Mouse (Mus musculus): ENCODE data around the gene Fcrls. TPM values are rescaled to one million over a fixed set of nuclear protein-coding genes. Genes with fewer than 3 reads are reported as not detected.

The Fcrls gene
- polyA plus RNA-seq, 2 experiments, result 0.46 to 0.63 TPM

DNA sequence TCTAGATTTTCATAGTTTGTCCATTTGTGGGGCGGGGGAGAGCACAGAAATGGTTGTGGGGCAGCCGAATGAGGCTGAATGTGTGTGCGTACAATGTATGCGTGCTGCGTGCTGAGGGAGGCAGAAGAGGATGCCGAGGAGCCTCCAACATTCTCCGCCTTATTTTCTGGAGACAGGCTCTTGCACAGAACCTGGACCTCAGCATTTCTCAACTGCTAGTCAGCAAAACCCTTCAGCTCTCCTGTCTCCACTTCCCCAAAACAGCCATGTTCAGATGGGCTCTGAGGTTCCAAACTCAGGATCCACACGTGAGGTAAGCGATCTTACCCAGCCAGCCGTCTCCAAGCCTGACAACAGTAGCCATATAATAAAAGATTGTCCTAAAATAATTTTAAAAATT is 8.3 kb downstream of the Fcrls start:
- Histone ChIP-seq H3K27ac (no peak overlapping the region), H3K4me2 (ENCODE audit: low read depth) (no peak overlapping the region), H3K9me3 (ENCODE audit: control insufficient read depth, low read length) (no peaks in the 10 kb centered on the region), H3K9ac (replicated peaks) (no peak overlapping the region), H3K27me3 (ENCODE audit: control insufficient read depth, insufficient read depth, low read length) (no peaks in the 10 kb centered on the region), H3K4me3 (ENCODE audit: insufficient read depth in 1 of 2, low read depth in 2 of 2, low read length in 2 of 2) (no peak overlapping the region), H3K36me3 (replicated peaks; ENCODE audit: control insufficient read depth, insufficient read depth, low read depth) (no peaks in the 10 kb centered on the region), H3K4me1 (replicated peaks; ENCODE audit: control insufficient read depth in 2 of 2, insufficient read depth in 2 of 2, low read length in 1 of 2) (no peaks in the 10 kb centered on the region)
- DNase-seq (ENCODE audit: low read depth in 3 of 3, low spot score in 3 of 3) (no peak), ATAC-seq (ENCODE audit: insufficient read depth) (no peak)
- no peak for TF ChIP-seq EP300 (IDR thresholded peaks at IDR 0.05; ENCODE audit: low read depth)
- TF ChIP-seq CTCF (IDR thresholded peaks at IDR 0.05; ENCODE audit: low read depth), result no peak
- WGBS (ENCODE audit: insufficient replicate concordance), result 71% methylated on average over 10 of the region's 10 CpGs

GRCm38 (mm10) chr3:87249571-87249970 is 14.0 kb downstream of the Fcrls start:
- TF ChIP-seq CTCF (IDR thresholded peaks at IDR 0.05; ENCODE audit: low read depth) (no peak), EP300 (IDR thresholded peaks at IDR 0.05; ENCODE audit: low read depth) (no peak)
- Histone ChIP-seq H3K4me2 (ENCODE audit: low read depth) (no peak overlapping the region), H3K4me3 (ENCODE audit: insufficient read depth in 1 of 2, low read depth in 2 of 2, low read length in 2 of 2) (no peak overlapping the region), H3K27me3 (ENCODE audit: control insufficient read depth, insufficient read depth, low read length) (no peaks in the 10 kb centered on the region), H3K9ac (replicated peaks) (no peak overlapping the region), H3K9me3 (ENCODE audit: control insufficient read depth, low read length) (no peaks in the 10 kb centered on the region), H3K27ac (no peak overlapping the region), H3K4me1 (replicated peaks; ENCODE audit: control insufficient read depth in 2 of 2, insufficient read depth in 2 of 2, low read length in 1 of 2) (no peaks in the 10 kb centered on the region), H3K36me3 (replicated peaks; ENCODE audit: control insufficient read depth, insufficient read depth, low read depth) (no peaks in the 10 kb centered on the region)
- ATAC-seq (ENCODE audit: insufficient read depth) (no peak), DNase-seq (ENCODE audit: low read depth in 3 of 3, low spot score in 3 of 3) (no peak)
- 61% methylated on average over 6 of the region's 6 CpGs for WGBS (ENCODE audit: insufficient replicate concordance)

GRCm38 (mm10) chr3:87247292-87247691 is 16.2 kb downstream of the Fcrls start:
- Histone ChIP-seq H3K9ac (replicated peaks) (no peak overlapping the region), H3K9me3 (ENCODE audit: control insufficient read depth, low read length) (no peaks in the 10 kb centered on the region), H3K4me1 (replicated peaks; ENCODE audit: control insufficient read depth in 2 of 2, insufficient read depth in 2 of 2, low read length in 1 of 2) (no peaks in the 10 kb centered on the region), H3K27me3 (ENCODE audit: control insufficient read depth, insufficient read depth, low read length) (no peaks in the 10 kb centered on the region), H3K36me3 (replicated peaks; ENCODE audit: control insufficient read depth, insufficient read depth, low read depth) (no peaks in the 10 kb centered on the region), H3K4me3 (ENCODE audit: insufficient read depth in 1 of 2, low read depth in 2 of 2, low read length in 2 of 2) (no peak overlapping the region), H3K27ac (no peak overlapping the region), H3K4me2 (ENCODE audit: low read depth) (no peak overlapping the region)
- WGBS (ENCODE audit: insufficient replicate concordance), result 43% methylated on average over 3 of the region's 3 CpGs
- no peak for DNase-seq (ENCODE audit: low read depth in 3 of 3, low spot score in 3 of 3)
- no peak for TF ChIP-seq EP300 (IDR thresholded peaks at IDR 0.05; ENCODE audit: low read depth)
- TF ChIP-seq CTCF (IDR thresholded peaks at IDR 0.05; ENCODE audit: low read depth), result no peak
- ATAC-seq (ENCODE audit: insufficient read depth), result no peak

DNA sequence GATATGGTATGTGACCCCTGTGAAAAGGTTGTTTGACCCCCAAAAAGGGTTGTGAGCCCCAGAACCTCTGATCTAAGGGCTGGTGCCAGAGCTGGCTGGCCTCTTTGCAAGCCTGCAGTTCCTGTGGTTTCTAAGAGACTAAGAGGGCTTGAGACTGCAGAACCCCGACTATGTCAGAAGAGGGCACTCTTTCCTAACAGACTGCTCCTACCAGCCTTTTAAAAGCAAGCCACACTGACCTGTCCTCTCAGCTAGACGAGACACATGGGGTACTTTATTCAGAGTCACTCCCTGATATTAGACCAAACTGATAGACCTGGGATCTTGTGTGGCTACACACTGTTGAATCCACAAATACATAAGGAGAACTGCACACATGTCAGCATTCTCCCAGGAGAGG is 19.9 kb downstream of the Fcrls start:
- no peak for ATAC-seq (ENCODE audit: insufficient read depth)
- TF ChIP-seq EP300 (IDR thresholded peaks at IDR 0.05; ENCODE audit: low read depth) (no peak), CTCF (IDR thresholded peaks at IDR 0.05; ENCODE audit: low read depth) (peak; percentile 60)
- 2% methylated on average over 2 of the region's 2 CpGs for WGBS (ENCODE audit: insufficient replicate concordance)
- H3K27me3 ChIP-seq (ENCODE audit: control insufficient read depth, insufficient read depth, low read length), result no peaks in the 10 kb centered on the region
- H3K27ac ChIP-seq, result no peak overlapping the region
- H3K4me1 ChIP-seq (replicated peaks; ENCODE audit: control insufficient read depth in 2 of 2, insufficient read depth in 2 of 2, low read length in 1 of 2), result no peaks in the 10 kb centered on the region
- H3K4me3 ChIP-seq (ENCODE audit: insufficient read depth in 1 of 2, low read depth in 2 of 2, low read length in 2 of 2), result no peak overlapping the region
- H3K9ac ChIP-seq (replicated peaks), result no peak overlapping the region
- H3K36me3 ChIP-seq (replicated peaks; ENCODE audit: control insufficient read depth, insufficient read depth, low read depth), result no peaks in the 10 kb centered on the region
- DNase-seq (ENCODE audit: low read depth in 3 of 3, low spot score in 3 of 3), result peak in 1 of 3 experiments; percentile 5
- H3K9me3 ChIP-seq (ENCODE audit: control insufficient read depth, low read length), result no peaks in the 10 kb centered on the region
- no peak overlapping the region for H3K4me2 ChIP-seq (ENCODE audit: low read depth)

GRCm38 (mm10) chr3:87240909-87241308 is 22.6 kb downstream of the Fcrls start:
- DNase-seq (ENCODE audit: low read depth in 3 of 3, low spot score in 3 of 3), result no peak
- WGBS (ENCODE audit: insufficient replicate concordance), result 52% methylated on average over 4 of the region's 4 CpGs

More at GRCm38 (mm10) chr3:87240909-87241308, 22.6 kb downstream of the Fcrls start:
- ATAC-seq (ENCODE audit: insufficient read depth), result no peak
- no peak overlapping the region for H3K4me2 ChIP-seq (ENCODE audit: low read depth)
- no peaks in the 10 kb centered on the region for H3K36me3 ChIP-seq (replicated peaks; ENCODE audit: control insufficient read depth, insufficient read depth, low read depth)
- no peaks in the 10 kb centered on the region for H3K27me3 ChIP-seq (ENCODE audit: control insufficient read depth, insufficient read depth, low read length)
- H3K9ac ChIP-seq (replicated peaks), result no peak overlapping the region
- no peak overlapping the region for H3K4me3 ChIP-seq (ENCODE audit: insufficient read depth in 1 of 2, low read depth in 2 of 2, low read length in 2 of 2)
- no peaks in the 10 kb centered on the region for H3K4me1 ChIP-seq (replicated peaks; ENCODE audit: control insufficient read depth in 2 of 2, insufficient read depth in 2 of 2, low read length in 1 of 2)
- TF ChIP-seq CTCF (IDR thresholded peaks at IDR 0.05; ENCODE audit: low read depth), result no peak
- TF ChIP-seq EP300 (IDR thresholded peaks at IDR 0.05; ENCODE audit: low read depth), result no peak
- H3K27ac ChIP-seq, result no peak overlapping the region
- no peaks in the 10 kb centered on the region for H3K9me3 ChIP-seq (ENCODE audit: control insufficient read depth, low read length)

All from liver, embryonic 14.5 days (tissue).